In genomic region chr10:22151056-22151862, GRCm38 (mm10) we compare ENCODE assay signal across 7 mouse cellular contexts. TPM values are rescaled to one million over a fixed set of nuclear protein-coding genes. Genes with fewer than 3 reads are reported as not detected.
DNase-seq lines count a peak whose midpoint lies in the region; ATAC-seq and TF ChIP-seq lines count a peak whose summit lies in the region.
"Not testable (repeated sequence)": the region's sequence is repeated elsewhere in the genome, so short reads cannot be mapped to it uniquely, and the experiment has no call there.

No protein-coding gene starts in this region.

- peak; percentile 9 for DNase-seq in brain, embryonic 14.5 days (ENCODE audit: low read depth)
- peak; percentile 90 for DNase-seq in midbrain, embryonic 11.5 days (ENCODE audit: low spot score, missing footprints)
- DNase-seq in retina, embryonic 14.5 days (ENCODE audit: low spot score), result peak; percentile 37

- H3K27me3 ChIP-seq in forebrain, embryonic 12.5 days, result peaks cover 54% of the 10 kb centered on the region
- H3K27me3 ChIP-seq in heart, embryonic 15.5 days, result peaks cover 51% of the 10 kb centered on the region
- H3K27me3 ChIP-seq in intestine, postnatal 0 days (replicated peaks; ENCODE audit: control insufficient read depth, insufficient read depth, low read length), result peaks cover 41% of the 10 kb centered on the region
- H3K27me3 ChIP-seq in limb, embryonic 15.5 days, result peaks cover 52% of the 10 kb centered on the region
- peaks cover 41% of the 10 kb centered on the region for H3K27me3 ChIP-seq in midbrain, embryonic 11.5 days (ENCODE audit: control insufficient read depth, insufficient read depth, low read length)

- not testable (repeated sequence) for H3K36me3 ChIP-seq in forebrain, embryonic 12.5 days (replicated peaks); heart, embryonic 15.5 days; intestine, postnatal 0 days (ENCODE audit: control insufficient read depth, insufficient read depth); limb, embryonic 15.5 days; midbrain, embryonic 11.5 days (ENCODE audit: control insufficient read depth, insufficient read depth, low read length)

- not testable (repeated sequence) for H3K9ac ChIP-seq in forebrain, embryonic 12.5 days; heart, embryonic 15.5 days; intestine, postnatal 0 days (ENCODE audit: low read depth, low read length); limb, embryonic 15.5 days; midbrain, embryonic 11.5 days (ENCODE audit: low read length)

- not testable (repeated sequence) for TF ChIP-seq POLR2A in brain, embryonic 14.5 days (IDR thresholded peaks at IDR 0.05; ENCODE audit: borderline replicate concordance, extremely low read depth, insufficient read depth, insufficient read length, poor library complexity, severe bottlenecking)

- peak overlapping the region; percentile 84 for H3K4me2 ChIP-seq in forebrain, embryonic 12.5 days
- H3K4me2 ChIP-seq in heart, embryonic 15.5 days, result peak overlapping the region; percentile 99
- H3K4me2 ChIP-seq in intestine, postnatal 0 days (replicated peaks; ENCODE audit: low read depth), result peak overlapping the region; percentile 98; the same call in 1 of the 2 replicates
- peak overlapping the region; percentile 88 for H3K4me2 ChIP-seq in limb, embryonic 15.5 days
- H3K4me2 ChIP-seq in midbrain, embryonic 11.5 days, result peak overlapping the region; percentile 78

- H3K9me3 ChIP-seq in forebrain, embryonic 12.5 days; heart, embryonic 15.5 days (replicated peaks); intestine, postnatal 0 days (ENCODE audit: control insufficient read depth); limb, embryonic 15.5 days; midbrain, embryonic 11.5 days (ENCODE audit: control insufficient read depth, low read length): not testable (repeated sequence)

- WGBS in forebrain, embryonic 12.5 days, result under 1% methylated on average over 55 of the region's 55 CpGs
- under 1% methylated on average over 53 of the region's 55 CpGs for WGBS in heart, embryonic 15.5 days
- 1% methylated on average over 54 of the region's 55 CpGs for WGBS in intestine, postnatal 0 days
- WGBS in limb, embryonic 15.5 days, result 1% methylated on average over 55 of the region's 55 CpGs
- WGBS in midbrain, embryonic 11.5 days, result under 1% methylated on average over 54 of the region's 55 CpGs

- H3K27ac ChIP-seq in forebrain, embryonic 12.5 days; heart, embryonic 15.5 days; intestine, postnatal 0 days (ENCODE audit: low read depth, low read length); limb, embryonic 15.5 days; midbrain, embryonic 11.5 days (ENCODE audit: low read depth, low read length): not testable (repeated sequence)

- not testable (repeated sequence) for TF ChIP-seq CTCF in brain, embryonic 14.5 days (IDR thresholded peaks at IDR 0.05; ENCODE audit: borderline replicate concordance, extremely low read depth, insufficient read depth, insufficient read length); intestine, postnatal 0 days (IDR thresholded peaks at IDR 0.05; ENCODE audit: low read depth)

- H3K4me3 ChIP-seq in forebrain, embryonic 12.5 days (replicated peaks), result peak overlapping the region; percentile 24
- H3K4me3 ChIP-seq in heart, embryonic 15.5 days, result peak overlapping the region; percentile 76
- H3K4me3 ChIP-seq in intestine, postnatal 0 days (ENCODE audit: low read depth, low read length), result peak overlapping the region; percentile 72
- H3K4me3 ChIP-seq in limb, embryonic 15.5 days, result peak overlapping the region; percentile 71
- H3K4me3 ChIP-seq in midbrain, embryonic 11.5 days (ENCODE audit: low read depth, low read length), result peak overlapping the region; percentile 68; the same call in 1 of the 2 replicates

- ATAC-seq in forebrain, embryonic 12.5 days (ENCODE audit: low FRiP score); heart, embryonic 15.5 days (replicated peaks; ENCODE audit: insufficient number of reproducible peaks, insufficient read depth, low FRiP score, low read depth); intestine, postnatal 0 days; limb, embryonic 15.5 days (ENCODE audit: insufficient number of reproducible peaks, low FRiP score, low TSS enrichment, low read depth); midbrain, embryonic 11.5 days (ENCODE audit: low FRiP score): not testable (repeated sequence)

- peaks cover 30% of the 10 kb centered on the region for H3K4me1 ChIP-seq in forebrain, embryonic 12.5 days
- H3K4me1 ChIP-seq in heart, embryonic 15.5 days (replicated peaks), result peaks cover 29% of the 10 kb centered on the region
- H3K4me1 ChIP-seq in intestine, postnatal 0 days (replicated peaks; ENCODE audit: control insufficient read depth, insufficient read depth, low read length), result not testable (repeated sequence)
- peaks cover 31% of the 10 kb centered on the region for H3K4me1 ChIP-seq in limb, embryonic 15.5 days
- H3K4me1 ChIP-seq in midbrain, embryonic 11.5 days (ENCODE audit: control insufficient read depth, insufficient read depth, low read length), result peaks cover 10% of the 10 kb centered on the region; the same call in 1 of the 2 replicates

RNA-seq across cellular contexts. Expression of gene E030030I06Rik, which starts 2.2 kb away (rescaled TPM):
- polyA plus RNA-seq in brain, embryonic 14.5 days (2012; rRNA removed), result 2.6 and 3.4 TPM in 2 replicates
- polyA plus RNA-seq in forebrain, embryonic 12.5 days (2016; fragmentation: Nextera tagmentation; extraction: Ambion mirVana), result 11.5 and 14.4 TPM in 2 replicates
- polyA plus RNA-seq in heart, embryonic 15.5 days (2015; fragmentation: Nextera tagmentation; extraction: Ambion mirVana), result 10.1 and 11.0 TPM in 2 replicates
- 17.1 and 25.2 TPM in 2 replicates for polyA plus RNA-seq in intestine, postnatal 0 days (2015; fragmentation: Nextera tagmentation; extraction: Ambion mirVana)
- polyA plus RNA-seq in limb, embryonic 15.5 days (2015; fragmentation: Nextera tagmentation; extraction: Ambion mirVana), result 10.8 and 17.5 TPM in 2 replicates
- polyA plus RNA-seq in midbrain, embryonic 11.5 days (2014; fragmentation: Nextera tagmentation; extraction: Ambion mirVana), result 24.8 and 29.2 TPM in 2 replicates

RNA-seq across cellular contexts. Expression of gene Raet1e, which starts 7.1 kb away (rescaled TPM):
- polyA plus RNA-seq in brain, embryonic 14.5 days (2012; rRNA removed), result 1.1 TPM in 2 replicates
- polyA plus RNA-seq in forebrain, embryonic 12.5 days (2016; fragmentation: Nextera tagmentation; extraction: Ambion mirVana), result 5.7 and 5.9 TPM in 2 replicates
- 2.7 and 3.1 TPM in 2 replicates for polyA plus RNA-seq in heart, embryonic 15.5 days (2015; fragmentation: Nextera tagmentation; extraction: Ambion mirVana)
- polyA plus RNA-seq in intestine, postnatal 0 days (2015; fragmentation: Nextera tagmentation; extraction: Ambion mirVana), result 1.0 and 1.4 TPM in 2 replicates
- 6.8 and 7.1 TPM in 2 replicates for polyA plus RNA-seq in limb, embryonic 15.5 days (2015; fragmentation: Nextera tagmentation; extraction: Ambion mirVana)
- 18.1 and 18.4 TPM in 2 replicates for polyA plus RNA-seq in midbrain, embryonic 11.5 days (2014; fragmentation: Nextera tagmentation; extraction: Ambion mirVana)

RNA-seq across cellular contexts. Expression of gene H60b, which starts 7.1 kb away (rescaled TPM):
- 0.78 and 0.93 TPM in 2 replicates for polyA plus RNA-seq in brain, embryonic 14.5 days (2012; rRNA removed)
- 0.59 and 1.1 TPM in 2 replicates for polyA plus RNA-seq in forebrain, embryonic 12.5 days (2016; fragmentation: Nextera tagmentation; extraction: Ambion mirVana)
- 0.34 and 0.56 TPM in 2 replicates for polyA plus RNA-seq in heart, embryonic 15.5 days (2015; fragmentation: Nextera tagmentation; extraction: Ambion mirVana)
- 0.46 and 0.50 TPM in 2 replicates for polyA plus RNA-seq in intestine, postnatal 0 days (2015; fragmentation: Nextera tagmentation; extraction: Ambion mirVana)
- polyA plus RNA-seq in limb, embryonic 15.5 days (2015; fragmentation: Nextera tagmentation; extraction: Ambion mirVana), result 0.55 and 0.67 TPM in 2 replicates
- 1.00 and 1.0 TPM in 2 replicates for polyA plus RNA-seq in midbrain, embryonic 11.5 days (2014; fragmentation: Nextera tagmentation; extraction: Ambion mirVana)

Comparison
In these comparisons a context has a peak if more than half of its experiments do, and no peak if none do; other contexts are left out.
1. DNase-seq: peak in every context shown above with its lines; median percentile 90 in midbrain, embryonic 11.5 days; 37 in retina, embryonic 14.5 days; 9 in brain, embryonic 14.5 days.
2. H3K4me3 ChIP-seq: peak in every context shown above with its lines; median percentile 76 in heart, embryonic 15.5 days; 72 in intestine, postnatal 0 days; 71 in limb, embryonic 15.5 days; 68 in midbrain, embryonic 11.5 days; 24 in forebrain, embryonic 12.5 days.